Mouse (Mus musculus): ENCODE results near the gene Myh7.
"Not testable (repeated sequence)": the region's sequence is repeated elsewhere in the genome, so short reads cannot be mapped to it uniquely, and the experiment has no call there.

Myh7 gene

GRCm38 (mm10) chr14:54968344-54968743 lies 26.1 kb downstream of the Myh7 start:
- no peak for DNase-seq (ENCODE audit: low spot score)

- no peak for DNase-seq (ENCODE audit: low spot score)
Measured at GRCm38 (mm10) chr14:54967874-54968273, 26.6 kb downstream of the Myh7 start.

GRCm38 (mm10) chr14:54966320-54966977 lies 28.0 kb downstream of the Myh7 start, which contains the start of gene Myh6:
Gene Myh6 (minus strand): TSS chr14:54966927.
- no peak for DNase-seq (ENCODE audit: low spot score)

GRCm38 (mm10) chr14:54965631-54966030 lies 28.8 kb downstream of the Myh7 start:
- no peak for DNase-seq (ENCODE audit: low spot score)

- DNase-seq (ENCODE audit: low spot score), result no peak
Measured at GRCm38 (mm10) chr14:54965044-54965443, 29.4 kb downstream of the Myh7 start.

- no peak for DNase-seq (ENCODE audit: low spot score)
Measured at GRCm38 (mm10) chr14:54963727-54964126, 30.7 kb downstream of the Myh7 start.

- DNase-seq (ENCODE audit: low spot score), result no peak
Measured at GRCm38 (mm10) chr14:54962714-54963113, 31.7 kb downstream of the Myh7 start.

GRCm38 (mm10) chr14:54961487-54961886 lies 32.9 kb downstream of the Myh7 start:
- no peak for DNase-seq (ENCODE audit: low spot score)

GRCm38 (mm10) chr14:54960769-54961168 lies 33.7 kb downstream of the Myh7 start:
- no peak for DNase-seq (ENCODE audit: low spot score)

- not testable (repeated sequence) for DNase-seq (ENCODE audit: low spot score)
Measured at GRCm38 (mm10) chr14:54959853-54960613, 34.4 kb downstream of the Myh7 start.

GRCm38 (mm10) chr14:54959197-54959596 lies 35.2 kb downstream of the Myh7 start:
- no peak for DNase-seq (ENCODE audit: low spot score)

GRCm38 (mm10) chr14:54958503-54958902 lies 35.9 kb downstream of the Myh7 start:
- DNase-seq (ENCODE audit: low spot score), result no peak

- DNase-seq (ENCODE audit: low spot score), result no peak
Measured at GRCm38 (mm10) chr14:54956533-54956932, 37.9 kb downstream of the Myh7 start.

GRCm38 (mm10) chr14:54955481-54955880 lies 38.9 kb downstream of the Myh7 start:
- DNase-seq (ENCODE audit: low spot score), result no peak

- DNase-seq (ENCODE audit: low spot score), result no peak
Measured at GRCm38 (mm10) chr14:54954474-54954873, 40.0 kb downstream of the Myh7 start.

- DNase-seq (ENCODE audit: low spot score), result no peak
Measured at GRCm38 (mm10) chr14:54953664-54954206, 40.7 kb downstream of the Myh7 start.

GRCm38 (mm10) chr14:54951587-54951986 lies 42.8 kb downstream of the Myh7 start:
- DNase-seq (ENCODE audit: low spot score), result no peak

GRCm38 (mm10) chr14:54950493-54950892 lies 43.9 kb downstream of the Myh7 start:
- DNase-seq (ENCODE audit: low spot score), result no peak

- no peak for DNase-seq (ENCODE audit: low spot score)
Measured at GRCm38 (mm10) chr14:54948781-54949180, 45.6 kb downstream of the Myh7 start.

GRCm38 (mm10) chr14:54947008-54947407 lies 47.4 kb downstream of the Myh7 start:
- DNase-seq (ENCODE audit: low spot score), result not testable (repeated sequence)

- DNase-seq (ENCODE audit: low spot score), result no peak
Measured at GRCm38 (mm10) chr14:54945975-54946704, 48.3 kb downstream of the Myh7 start.

- no peak for DNase-seq (ENCODE audit: low spot score)
Measured at GRCm38 (mm10) chr14:54944939-54945338, 49.5 kb downstream of the Myh7 start.

All from ovary, postnatal 10 days (tissue).